Mouse (Mus musculus) heart, embryonic 12.5 days (tissue): Measurements from ENCODE around the gene Mapk6. TPM values are rescaled to one million over a fixed set of nuclear protein-coding genes. Genes with fewer than 3 reads are reported as not detected.

Experiments
- ATAC-seq: fragments of 200-750 bp; cut with Nextera tagmentation; 2 replicates; pipeline ENCODE4 v1.8.0; 2017; ENCODE audit warnings: moderate TSS enrichment, moderate library complexity; ENCODE audit not compliant: insufficient number of reproducible peaks, low FRiP score
- H3K27ac ChIP-seq: fragments of 300-500 bp; sonication (generic); 2 replicates; pipeline ENCODE4 v1.5.1; 2016; ENCODE audit warnings: mild to moderate bottlenecking, moderate library complexity; ENCODE audit not compliant: poor library complexity, severe bottlenecking
- H3K27me3 ChIP-seq: fragments of 300-500 bp; sonication (generic); replicated peaks from 2 replicates; pipeline ENCODE4 v1.6.1; 2016; ENCODE audit warnings: mild to moderate bottlenecking, moderate library complexity
- H3K36me3 ChIP-seq: fragments of 300-500 bp; sonication (generic); 2 replicates; pipeline ENCODE4 v1.6.1; 2016; ENCODE audit warnings: mild to moderate bottlenecking, moderate library complexity
- H3K4me1 ChIP-seq: fragments of 300-500 bp; sonication (generic); replicated peaks from 2 replicates; pipeline ENCODE4 v1.6.1; 2016; ENCODE audit warnings: mild to moderate bottlenecking
- H3K4me2 ChIP-seq: fragments of 300-500 bp; sonication (generic); 2 replicates; pipeline ENCODE4 v1.6.1; 2016; ENCODE audit warnings: mild to moderate bottlenecking, moderate library complexity
- H3K4me3 ChIP-seq: fragments of 300-500 bp; sonication (generic); 2 replicates; pipeline ENCODE4 v1.5.1; 2016; ENCODE audit warnings: mild to moderate bottlenecking
- H3K9ac ChIP-seq: fragments of 300-500 bp; sonication (generic); 2 replicates; pipeline ENCODE4 v1.6.1; 2016; ENCODE audit warnings: mild to moderate bottlenecking, moderate library complexity
- H3K9me3 ChIP-seq: fragments of 300-500 bp; sonication (generic); replicated peaks from 2 replicates; pipeline ENCODE4 v1.6.1; 2016; ENCODE audit warnings: mild to moderate bottlenecking, moderate library complexity
- WGBS: fragments of 180-500 bp; shearing (Covaris S2); methylation state at CpG from one replicate; pipeline ENCODE4 v1.1.7; 2016; 5-methylcytosine and 5-hydroxymethylcytosine counted together
- polyA plus RNA-seq: library from polyadenylated mRNA; unstranded; fragments of >200 nt; fragmentation: Nextera tagmentation; extraction: Ambion mirVana; gene quantifications from 2 replicates; pipeline ENCODE4 v1.2.1, GENCODE M21; 2016

Mapk6 gene
- polyA plus RNA-seq, 1 experiment from 2014 or later = 66.9 TPM

DNA sequence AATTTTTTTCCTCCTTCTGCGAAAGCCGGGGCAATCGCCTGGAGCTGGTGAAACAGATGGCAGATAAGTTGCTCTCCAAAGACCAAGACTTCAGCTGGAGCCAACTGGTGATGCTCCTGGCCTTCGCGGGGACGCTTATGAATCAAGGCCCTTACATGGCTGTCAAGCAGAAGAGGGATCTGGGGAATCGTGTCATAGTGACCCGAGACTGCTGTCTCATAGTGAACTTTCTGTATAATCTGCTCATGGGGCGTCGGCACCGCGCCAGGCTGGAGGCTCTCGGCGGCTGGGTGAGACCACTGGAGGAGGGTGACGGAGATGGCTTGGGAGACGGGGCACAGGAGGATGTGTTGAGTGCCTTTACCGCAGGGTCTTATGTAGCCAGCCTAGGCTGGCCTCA, 61.7 kb downstream of the Mapk6 start:
- peaks cover 35% of the 10 kb centered on the region for H3K36me3 ChIP-seq
- no peak overlapping the region for H3K4me2 ChIP-seq
- 84% methylated on average over 17 of the region's 17 CpGs for WGBS
- peaks cover 12% of the 10 kb centered on the region for H3K4me1 ChIP-seq
- H3K9me3 ChIP-seq = no peaks in the 10 kb centered on the region
- H3K27me3 ChIP-seq = no peaks in the 10 kb centered on the region
- H3K27ac ChIP-seq = no peak overlapping the region
- no peak overlapping the region for H3K4me3 ChIP-seq
- no peak for ATAC-seq
- no peak overlapping the region for H3K9ac ChIP-seq

DNA sequence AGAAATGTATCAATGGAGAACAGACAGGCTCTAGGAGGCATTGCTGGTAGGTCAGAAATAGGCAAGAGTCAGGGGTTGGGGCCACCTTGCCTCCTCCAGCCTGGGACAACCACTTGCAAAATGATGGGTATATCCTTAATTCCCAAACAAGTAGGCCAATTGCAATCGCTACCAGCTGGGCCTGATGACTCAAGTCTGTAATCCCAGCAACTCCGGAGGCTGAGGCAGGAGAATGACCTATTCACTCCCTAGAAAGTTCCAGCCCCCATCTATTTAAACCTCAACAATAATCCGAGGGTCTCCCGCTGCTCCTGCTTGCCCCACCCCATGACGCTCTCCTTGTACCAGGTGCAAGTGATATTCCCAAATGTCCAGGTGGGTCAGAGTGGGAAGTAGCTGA, 62.3 kb downstream of the Mapk6 start, which contains the start of gene Bcl2l10:
Bcl2l10 (plus strand) TSS at position 301 of the 400 bp plus-strand sequence.
- peaks cover 12% of the 10 kb centered on the region for H3K4me1 ChIP-seq
- 83% methylated on average over 5 of the region's 5 CpGs for WGBS
- H3K4me2 ChIP-seq = no peak within 1 kb of the TSS
- no peaks in the 10 kb centered on the region for H3K27me3 ChIP-seq
- no peak within 1 kb of the TSS for H3K9ac ChIP-seq
- no peak within 1 kb of the TSS for H3K4me3 ChIP-seq
- no peak within 1 kb of the TSS for H3K27ac ChIP-seq
- no peak for ATAC-seq
- no peaks in the 10 kb centered on the region for H3K9me3 ChIP-seq
- peaks cover 42% of the 10 kb centered on the region for H3K36me3 ChIP-seq

DNA sequence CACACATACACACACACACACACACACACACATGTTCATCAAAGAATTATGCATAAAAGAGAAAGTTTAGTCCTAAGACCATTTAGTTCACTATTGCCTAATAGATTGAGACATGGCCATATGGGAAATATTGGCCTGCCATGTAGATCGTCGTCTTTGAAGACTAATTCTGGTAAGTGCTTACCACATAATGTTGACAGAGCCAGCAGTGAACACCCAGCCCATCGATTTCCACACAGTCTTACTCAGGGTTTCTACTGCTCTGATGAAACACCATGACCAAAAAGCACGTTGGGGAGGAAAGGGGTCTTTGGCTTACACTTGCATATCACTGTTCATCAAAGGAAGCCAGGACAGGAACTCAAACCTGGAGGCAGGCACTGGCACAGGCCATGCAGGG, 67.4 kb downstream of the Mapk6 start:
- Histone ChIP-seq H3K9ac (no peak overlapping the region), H3K27me3 (no peaks in the 10 kb centered on the region), H3K4me1 (no peaks in the 10 kb centered on the region), H3K27ac (no peak overlapping the region), H3K36me3 (peaks cover 76% of the 10 kb centered on the region), H3K9me3 (no peaks in the 10 kb centered on the region), H3K4me3 (no peak overlapping the region), H3K4me2 (no peak overlapping the region)
- WGBS = 79% methylated on average over 4 of the region's 4 CpGs
- ATAC-seq = no peak

DNA sequence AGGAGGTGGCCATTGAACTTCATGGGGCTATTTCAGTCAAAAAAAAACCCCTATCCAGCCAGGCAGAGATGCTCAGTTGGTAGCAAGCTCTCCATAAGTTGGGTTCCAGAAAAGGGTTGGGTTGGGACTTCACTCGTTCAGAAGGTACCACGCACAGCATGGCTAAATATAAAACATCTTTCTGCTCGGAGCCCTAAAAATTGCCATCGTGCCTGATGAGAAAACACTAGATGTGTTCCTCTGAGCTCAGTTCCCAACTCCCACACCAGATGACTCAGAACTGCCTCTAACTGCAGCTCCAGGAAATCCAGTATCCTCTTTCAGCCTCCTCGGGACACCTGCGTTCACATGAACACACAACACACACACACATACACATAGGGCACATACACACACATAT, 71.8 kb downstream of the Mapk6 start:
- WGBS = 81% methylated on average over 6 of the region's 6 CpGs
- Histone ChIP-seq H3K4me1 (no peaks in the 10 kb centered on the region), H3K36me3 (peaks cover 86% of the 10 kb centered on the region), H3K9ac (no peak overlapping the region), H3K9me3 (no peaks in the 10 kb centered on the region), H3K4me3 (no peak overlapping the region), H3K27me3 (no peaks in the 10 kb centered on the region), H3K27ac (no peak overlapping the region), H3K4me2 (no peak overlapping the region)
- ATAC-seq = no peak

DNA sequence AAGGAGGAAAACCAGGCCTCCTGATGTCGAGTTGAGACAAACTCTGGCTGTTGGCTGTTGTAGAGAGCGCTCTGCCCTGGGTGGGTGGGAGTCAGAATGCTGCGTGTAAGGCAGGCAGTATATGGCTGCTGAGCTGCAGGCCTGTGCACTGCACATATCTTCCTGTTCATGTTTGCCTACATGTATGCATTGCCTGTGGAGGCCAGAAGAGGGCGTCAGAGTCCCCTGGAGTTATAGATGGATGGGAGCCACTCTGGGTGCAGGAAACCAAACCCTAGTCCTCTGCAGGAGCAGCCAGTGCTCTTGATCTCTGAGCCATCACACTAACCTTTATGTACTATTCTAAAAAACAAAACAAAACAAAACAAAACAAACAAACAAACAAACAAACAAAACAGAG, 75.4 kb downstream of the Mapk6 start:
- Histone ChIP-seq H3K27me3 (no peaks in the 10 kb centered on the region), H3K27ac (no peak overlapping the region), H3K4me1 (no peaks in the 10 kb centered on the region), H3K9me3 (no peaks in the 10 kb centered on the region), H3K36me3 (peaks cover 93% of the 10 kb centered on the region), H3K4me3 (no peak overlapping the region), H3K9ac (no peak overlapping the region), H3K4me2 (no peak overlapping the region)
- ATAC-seq = no peak
- 74% methylated on average over 4 of the region's 4 CpGs for WGBS

DNA sequence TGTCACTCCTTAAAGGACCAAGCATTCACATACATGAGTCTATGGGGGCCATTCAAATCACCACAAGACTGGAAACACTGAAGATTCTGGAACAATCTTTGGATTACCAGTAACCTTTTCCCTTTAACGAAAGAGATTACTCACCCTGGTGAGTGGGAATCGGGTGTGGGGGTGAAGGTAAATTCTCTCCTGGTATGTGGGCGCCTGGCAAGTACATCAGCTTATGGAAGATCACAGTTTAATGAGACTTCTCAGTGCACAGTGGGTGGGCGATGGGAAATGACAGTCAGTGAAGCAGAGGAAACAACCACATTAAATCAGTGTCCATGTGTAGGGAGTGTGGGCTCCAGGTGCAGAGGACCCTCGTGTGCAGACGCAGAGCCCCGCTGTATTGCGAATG, 79.0 kb downstream of the Mapk6 start:
- ATAC-seq = no peak
- no peaks in the 10 kb centered on the region for H3K4me1 ChIP-seq
- H3K9me3 ChIP-seq = no peaks in the 10 kb centered on the region
- peaks cover 77% of the 10 kb centered on the region for H3K36me3 ChIP-seq
- H3K4me3 ChIP-seq = no peak overlapping the region
- H3K27ac ChIP-seq = no peak overlapping the region
- 87% methylated on average over 8 of the region's 8 CpGs for WGBS
- H3K27me3 ChIP-seq = no peaks in the 10 kb centered on the region
- H3K4me2 ChIP-seq = no peak overlapping the region
- H3K9ac ChIP-seq = no peak overlapping the region

DNA sequence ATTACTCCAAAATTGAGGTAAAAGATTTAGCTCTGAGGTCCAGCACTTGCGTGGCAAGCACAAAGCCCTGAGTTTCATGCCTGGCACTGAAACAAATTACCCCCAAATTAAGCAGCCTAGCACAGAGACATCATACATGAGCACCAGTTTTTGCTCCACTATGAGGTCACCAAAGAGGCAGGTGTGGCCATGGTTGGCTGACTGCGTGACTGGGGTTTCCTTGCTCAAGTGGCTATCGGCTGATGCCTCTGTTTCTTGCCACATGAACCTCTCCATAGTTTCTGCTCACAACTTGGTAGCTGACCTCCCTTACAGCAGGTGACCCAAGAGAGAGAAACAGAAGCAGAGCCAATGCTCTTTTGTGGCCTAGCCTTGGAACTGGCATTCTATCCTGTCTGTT, 81.8 kb downstream of the Mapk6 start:
- ATAC-seq = no peak
- no peak overlapping the region for H3K9ac ChIP-seq
- H3K36me3 ChIP-seq = peaks cover 55% of the 10 kb centered on the region
- WGBS = 95% methylated on average over 3 of the region's 3 CpGs
- no peak overlapping the region for H3K4me2 ChIP-seq
- no peak overlapping the region for H3K27ac ChIP-seq
- H3K4me1 ChIP-seq = no peaks in the 10 kb centered on the region
- no peaks in the 10 kb centered on the region for H3K27me3 ChIP-seq
- no peak overlapping the region for H3K4me3 ChIP-seq
- no peaks in the 10 kb centered on the region for H3K9me3 ChIP-seq

DNA sequence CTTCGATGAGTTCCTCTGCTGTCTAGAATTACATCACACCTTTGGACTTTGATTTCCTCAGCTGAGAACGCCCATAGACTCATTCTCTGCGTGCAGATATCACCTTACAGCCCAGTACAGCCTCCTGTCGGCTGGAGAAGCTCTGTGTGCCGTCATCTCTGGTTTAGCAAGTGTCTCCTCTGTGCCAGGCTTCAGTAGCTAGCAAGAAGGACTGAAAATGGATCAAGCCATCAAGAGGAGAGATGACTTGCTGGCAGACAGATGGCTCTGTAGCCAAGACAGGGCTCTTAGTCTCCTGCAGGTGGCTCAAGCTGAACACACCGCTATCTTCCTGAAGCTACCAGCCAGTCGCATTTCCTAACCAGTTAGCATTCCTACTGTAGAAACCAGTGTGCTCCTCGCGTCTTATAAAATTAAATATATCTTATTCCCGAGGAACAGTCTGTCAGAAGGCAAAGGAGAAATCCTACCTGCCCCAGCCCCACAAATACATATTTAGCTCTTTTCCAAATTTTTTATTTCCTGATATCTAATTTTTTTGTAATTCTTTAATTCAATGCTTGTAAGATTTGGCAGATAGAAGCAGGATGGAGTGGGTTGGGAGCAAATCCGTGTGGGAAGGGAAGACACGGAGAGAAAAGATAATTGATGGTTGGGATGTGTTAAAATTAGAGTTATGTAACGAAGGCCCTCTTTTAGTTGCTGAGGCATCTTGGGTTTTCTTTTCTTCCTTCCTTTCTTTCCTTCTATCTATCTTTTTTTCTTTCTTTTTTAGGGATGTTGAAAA, 87.5 kb downstream of the Mapk6 start:
- no peak overlapping the region for H3K4me3 ChIP-seq
- no peaks in the 10 kb centered on the region for H3K9me3 ChIP-seq
- 60% methylated on average over 13 of the region's 13 CpGs for whole genome bisulfite sequencing
- H3K4me2 ChIP-seq = no peak overlapping the region
- no peak for ATAC-seq
- no peaks in the 10 kb centered on the region for H3K27me3 ChIP-seq
- peaks cover 15% of the 10 kb centered on the region for H3K36me3 ChIP-seq
- peaks cover 19% of the 10 kb centered on the region for H3K4me1 ChIP-seq
- H3K9ac ChIP-seq = no peak overlapping the region
- H3K27ac ChIP-seq = no peak overlapping the region

DNA sequence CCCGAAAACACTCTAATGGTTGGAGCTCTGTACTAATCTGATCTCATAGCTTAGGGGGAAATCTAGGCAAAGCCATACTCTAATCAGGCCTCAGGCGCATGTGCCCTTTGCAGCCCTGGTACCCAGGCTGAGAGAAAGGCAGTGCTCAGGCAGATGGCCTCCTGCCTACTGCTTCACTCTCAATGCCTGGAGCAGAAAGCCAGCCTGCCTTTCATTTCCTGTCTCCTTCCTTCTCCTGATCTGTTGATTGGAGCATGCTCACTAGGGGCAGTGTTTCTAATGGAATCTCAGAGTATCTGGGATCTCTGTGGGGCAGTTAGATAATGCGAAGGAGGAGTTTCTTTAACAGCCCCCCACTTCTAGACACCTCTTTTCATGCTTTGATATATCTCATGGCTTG, 90.4 kb downstream of the Mapk6 start:
- no peak for ATAC-seq
- peaks cover 12% of the 10 kb centered on the region; the same call in 1 of the 2 replicates for H3K36me3 ChIP-seq
- no peaks in the 10 kb centered on the region for H3K9me3 ChIP-seq
- no peak overlapping the region for H3K4me2 ChIP-seq
- peak overlapping the region; percentile 76 for H3K27ac ChIP-seq
- 59% methylated on average over 3 of the region's 3 CpGs for whole genome bisulfite sequencing
- H3K27me3 ChIP-seq = no peaks in the 10 kb centered on the region
- H3K9ac ChIP-seq = peak overlapping the region; percentile 46
- H3K4me3 ChIP-seq = no peak overlapping the region
- H3K4me1 ChIP-seq = peaks cover 31% of the 10 kb centered on the region

Other genes with a start within 250 kb of the Mapk6 start
- gene Myo5c, start 178.0 kb downstream of the Mapk6 start, polyA plus RNA-seq = 1.2 and 1.3 TPM in 2 replicates
- gene Gnb5, start 103.7 kb downstream of the Mapk6 start, polyA plus RNA-seq = 58.0 and 59.2 TPM in 2 replicates
- gene Bcl2l10, start 62.2 kb downstream of the Mapk6 start, polyA plus RNA-seq = not detected in 2 replicates
- gene Leo1, start 31.5 kb upstream of the Mapk6 start, polyA plus RNA-seq = 33.8 and 37.0 TPM in 2 replicates
- gene Tmod3, start 149.7 kb upstream of the Mapk6 start, polyA plus RNA-seq = 74.6 and 81.0 TPM in 2 replicates
- 4.9 and 5.0 TPM in 2 replicates for gene Tmod2, start 201.3 kb upstream of the Mapk6 start, polyA plus RNA-seq
- 17.8 and 18.8 TPM in 2 replicates for gene Lysmd2, start 215.7 kb upstream of the Mapk6 start, polyA plus RNA-seq